Mouse (Mus musculus): Measurements from ENCODE around the gene Lnpep. TPM values are rescaled to one million over a fixed set of nuclear protein-coding genes. Genes with fewer than 3 reads are reported as not detected.

Gene Lnpep
- polyA plus RNA-seq, 1 experiment from 2014 or later, result 18.1 TPM

GRCm38 (mm10) chr17:17623221-17623889 lies 1.5 kb downstream of the Lnpep start:
- H3K4me3 ChIP-seq (ENCODE audit: control insufficient read depth in 1 of 2, insufficient read depth in 1 of 2, low read depth in 1 of 2, low read length in 2 of 2), result peak overlapping the region; percentile 94 to 100
- peak overlapping the region; percentile 81 for H3K4me2 ChIP-seq (ENCODE audit: low read length)
- H3K4me1 ChIP-seq (ENCODE audit: control insufficient read depth in 2 of 2, insufficient read depth in 2 of 2, low read length in 2 of 2), result peaks cover 3 to 24% of the 10 kb centered on the region in 2 experiments; a peak in 3 of 4 replicates
- no peak for ATAC-seq (ENCODE audit: insufficient number of reproducible peaks, insufficient read depth, low FRiP score, low read depth)
- H3K36me3 ChIP-seq (ENCODE audit: control insufficient read depth, insufficient read depth, low read length), result no peaks in the 10 kb centered on the region
- H3K9ac ChIP-seq (ENCODE audit: low read length), result peak overlapping the region; percentile 96
- no peaks in the 10 kb centered on the region for H3K9me3 ChIP-seq (ENCODE audit: control insufficient read depth, low read length)
- H3K27me3 ChIP-seq (ENCODE audit: control insufficient read depth, insufficient read depth, low read length), result no peaks in the 10 kb centered on the region
- peak overlapping the region; percentile 100 for H3K27ac ChIP-seq (replicated peaks in 1 of 2; ENCODE audit: control insufficient read depth in 1 of 2, insufficient read depth in 1 of 2, low read depth in 2 of 2, low read length in 2 of 2)
- 5% methylated on average over 7 of the region's 7 CpGs for WGBS

- 93% methylated on average over 1 of the region's 1 CpGs for WGBS
- peak overlapping the region in 1 of 2 experiments; percentile 94; a peak in 2 of 4 replicates for H3K4me3 ChIP-seq (ENCODE audit: control insufficient read depth in 1 of 2, insufficient read depth in 1 of 2, low read depth in 1 of 2, low read length in 2 of 2)
- peak overlapping the region; percentile 96 for H3K9ac ChIP-seq (ENCODE audit: low read length)
- peak overlapping the region; percentile 81 for H3K4me2 ChIP-seq (ENCODE audit: low read length)
- no peak for ATAC-seq (ENCODE audit: insufficient number of reproducible peaks, insufficient read depth, low FRiP score, low read depth)
- H3K4me1 ChIP-seq (ENCODE audit: control insufficient read depth in 2 of 2, insufficient read depth in 2 of 2, low read length in 2 of 2), result peaks cover 8 to 31% of the 10 kb centered on the region in 2 experiments
- no peaks in the 10 kb centered on the region for H3K9me3 ChIP-seq (ENCODE audit: control insufficient read depth, low read length)
- H3K27ac ChIP-seq (replicated peaks in 1 of 2; ENCODE audit: control insufficient read depth in 1 of 2, insufficient read depth in 1 of 2, low read depth in 2 of 2, low read length in 2 of 2), result no peak overlapping the region
- no peaks in the 10 kb centered on the region for H3K27me3 ChIP-seq (ENCODE audit: control insufficient read depth, insufficient read depth, low read length)
- no peaks in the 10 kb centered on the region for H3K36me3 ChIP-seq (ENCODE audit: control insufficient read depth, insufficient read depth, low read length)
Observed at GRCm38 (mm10) chr17:17622576-17622975, 2.3 kb downstream of the Lnpep start.

- no peaks in the 10 kb centered on the region for H3K27me3 ChIP-seq (ENCODE audit: control insufficient read depth, insufficient read depth, low read length)
- peak overlapping the region; percentile 81 for H3K4me2 ChIP-seq (ENCODE audit: low read length)
- no peaks in the 10 kb centered on the region for H3K9me3 ChIP-seq (ENCODE audit: control insufficient read depth, low read length)
- H3K36me3 ChIP-seq (ENCODE audit: control insufficient read depth, insufficient read depth, low read length), result no peaks in the 10 kb centered on the region
- H3K9ac ChIP-seq (ENCODE audit: low read length), result peak overlapping the region; percentile 35; the same call in 1 of the 2 replicates
- no peak for ATAC-seq (ENCODE audit: insufficient number of reproducible peaks, insufficient read depth, low FRiP score, low read depth)
- no peak overlapping the region for H3K4me3 ChIP-seq (ENCODE audit: control insufficient read depth in 1 of 2, insufficient read depth in 1 of 2, low read depth in 1 of 2, low read length in 2 of 2)
- H3K27ac ChIP-seq (replicated peaks in 1 of 2; ENCODE audit: control insufficient read depth in 1 of 2, insufficient read depth in 1 of 2, low read depth in 2 of 2, low read length in 2 of 2), result peak overlapping the region in 1 of 2 experiments; percentile 46; a peak in 3 of 4 replicates
- 30% methylated on average over 3 of the region's 3 CpGs for WGBS
- peaks cover 10 to 37% of the 10 kb centered on the region in 2 experiments for H3K4me1 ChIP-seq (ENCODE audit: control insufficient read depth in 2 of 2, insufficient read depth in 2 of 2, low read length in 2 of 2)
Observed at GRCm38 (mm10) chr17:17621586-17621985, 3.3 kb downstream of the Lnpep start.

GRCm38 (mm10) chr17:17618463-17618862 lies 6.4 kb downstream of the Lnpep start:
- 53% methylated on average over 1 of the region's 1 CpGs for WGBS
- Histone ChIP-seq H3K36me3 (ENCODE audit: control insufficient read depth, insufficient read depth, low read length) (no peaks in the 10 kb centered on the region), H3K9ac (ENCODE audit: low read length) (peak overlapping the region; percentile 8; the same call in 1 of the 2 replicates), H3K4me2 (ENCODE audit: low read length) (peak overlapping the region; percentile 43), H3K9me3 (ENCODE audit: control insufficient read depth, low read length) (no peaks in the 10 kb centered on the region), H3K4me3 (ENCODE audit: control insufficient read depth in 1 of 2, insufficient read depth in 1 of 2, low read depth in 1 of 2, low read length in 2 of 2) (peak overlapping the region in 1 of 2 experiments; percentile 0; a peak in 1 of 4 replicates), H3K27ac (replicated peaks in 1 of 2; ENCODE audit: control insufficient read depth in 1 of 2, insufficient read depth in 1 of 2, low read depth in 2 of 2, low read length in 2 of 2) (peak overlapping the region; percentile 8 to 38; a peak in 3 of 4 replicates), H3K4me1 (ENCODE audit: control insufficient read depth in 2 of 2, insufficient read depth in 2 of 2, low read length in 2 of 2) (peaks cover 10 to 32% of the 10 kb centered on the region in 2 experiments), H3K27me3 (ENCODE audit: control insufficient read depth, insufficient read depth, low read length) (no peaks in the 10 kb centered on the region)
- peak; percentile 26; the same call in 1 of the 2 replicates for ATAC-seq (ENCODE audit: insufficient number of reproducible peaks, insufficient read depth, low FRiP score, low read depth)

GRCm38 (mm10) chr17:17617440-17618204 lies 7.2 kb downstream of the Lnpep start:
- Histone ChIP-seq H3K9ac (ENCODE audit: low read length) (no peak overlapping the region), H3K4me3 (ENCODE audit: control insufficient read depth in 1 of 2, insufficient read depth in 1 of 2, low read depth in 1 of 2, low read length in 2 of 2) (peak overlapping the region in 1 of 2 experiments; percentile 0; a peak in 1 of 4 replicates), H3K9me3 (ENCODE audit: control insufficient read depth, low read length) (no peaks in the 10 kb centered on the region), H3K4me2 (ENCODE audit: low read length) (peak overlapping the region; percentile 43), H3K27me3 (ENCODE audit: control insufficient read depth, insufficient read depth, low read length) (no peaks in the 10 kb centered on the region), H3K27ac (replicated peaks in 1 of 2; ENCODE audit: control insufficient read depth in 1 of 2, insufficient read depth in 1 of 2, low read depth in 2 of 2, low read length in 2 of 2) (peak overlapping the region; percentile 8 to 38), H3K4me1 (ENCODE audit: control insufficient read depth in 2 of 2, insufficient read depth in 2 of 2, low read length in 2 of 2) (peaks cover 10 to 32% of the 10 kb centered on the region in 2 experiments), H3K36me3 (ENCODE audit: control insufficient read depth, insufficient read depth, low read length) (no peaks in the 10 kb centered on the region)
- WGBS, result 63% methylated on average over 4 of the region's 4 CpGs
- ATAC-seq (ENCODE audit: insufficient number of reproducible peaks, insufficient read depth, low FRiP score, low read depth), result no peak

- WGBS, result 96% methylated on average over 2 of the region's 2 CpGs
- Histone ChIP-seq H3K4me1 (ENCODE audit: control insufficient read depth in 2 of 2, insufficient read depth in 2 of 2, low read length in 2 of 2) (peaks cover 6 to 25% of the 10 kb centered on the region in 2 experiments), H3K27me3 (ENCODE audit: control insufficient read depth, insufficient read depth, low read length) (no peaks in the 10 kb centered on the region), H3K9ac (ENCODE audit: low read length) (no peak overlapping the region), H3K27ac (replicated peaks in 1 of 2; ENCODE audit: control insufficient read depth in 1 of 2, insufficient read depth in 1 of 2, low read depth in 2 of 2, low read length in 2 of 2) (no peak overlapping the region), H3K4me2 (ENCODE audit: low read length) (no peak overlapping the region), H3K4me3 (ENCODE audit: control insufficient read depth in 1 of 2, insufficient read depth in 1 of 2, low read depth in 1 of 2, low read length in 2 of 2) (no peak overlapping the region), H3K9me3 (ENCODE audit: control insufficient read depth, low read length) (no peaks in the 10 kb centered on the region), H3K36me3 (ENCODE audit: control insufficient read depth, insufficient read depth, low read length) (no peaks in the 10 kb centered on the region)
- no peak for ATAC-seq (ENCODE audit: insufficient number of reproducible peaks, insufficient read depth, low FRiP score, low read depth)
Observed at GRCm38 (mm10) chr17:17612336-17612735, 12.5 kb downstream of the Lnpep start.

- Histone ChIP-seq H3K36me3 (ENCODE audit: control insufficient read depth, insufficient read depth, low read length) (no peaks in the 10 kb centered on the region), H3K4me3 (ENCODE audit: control insufficient read depth in 1 of 2, insufficient read depth in 1 of 2, low read depth in 1 of 2, low read length in 2 of 2) (no peak overlapping the region), H3K27ac (replicated peaks in 1 of 2; ENCODE audit: control insufficient read depth in 1 of 2, insufficient read depth in 1 of 2, low read depth in 2 of 2, low read length in 2 of 2) (peak overlapping the region; percentile 44 to 60; a peak in 3 of 4 replicates), H3K9me3 (ENCODE audit: control insufficient read depth, low read length) (no peaks in the 10 kb centered on the region), H3K9ac (ENCODE audit: low read length) (no peak overlapping the region), H3K27me3 (ENCODE audit: control insufficient read depth, insufficient read depth, low read length) (no peaks in the 10 kb centered on the region), H3K4me2 (ENCODE audit: low read length) (no peak overlapping the region), H3K4me1 (ENCODE audit: control insufficient read depth in 2 of 2, insufficient read depth in 2 of 2, low read length in 2 of 2) (peaks cover 4 to 25% of the 10 kb centered on the region in 2 experiments; a peak in 3 of 4 replicates)
- WGBS, result 68% methylated on average over 3 of the region's 3 CpGs
- no peak for ATAC-seq (ENCODE audit: insufficient number of reproducible peaks, insufficient read depth, low FRiP score, low read depth)
Observed at GRCm38 (mm10) chr17:17609523-17609922, 15.3 kb downstream of the Lnpep start.
